Mouse (Mus musculus) ovary, adult 2 months (tissue): ENCODE measurements around the gene Pak1. TPM values are rescaled to one million over a fixed set of nuclear protein-coding genes. Genes with fewer than 3 reads are reported as not detected.

ENCODE experiments used
- polyA plus RNA-seq: library from polyadenylated mRNA; depleted of rRNA; stranded (reverse); fragments of >200 nt; gene quantifications from 2 replicates; pipeline ENCODE4 v1.2.3, GENCODE M21; 2012; rRNA removed

Pak1 gene
- polyA plus RNA-seq, result 6.8 and 7.4 TPM in 2 replicates

GRCm38 (mm10) chr7:97788190-97788668 lies at the start of gene Pak1:
Gene Pak1 (plus strand): TSS chr7:97788541.

GRCm38 (mm10) chr7:97919742-97920141 lies 131.4 kb downstream of the Pak1 start, which contains the start of gene Gdpd4:
Gene Gdpd4 (plus strand): TSS chr7:97919955.

Other genes starting within 250 kb of the Pak1 start
- gene Aamdc, start 209.0 kb upstream of the Pak1 start, polyA plus RNA-seq, result 13.5 and 15.1 TPM in 2 replicates
- 1.5 and 2.0 TPM in 2 replicates for gene Rsf1, start 208.7 kb upstream of the Pak1 start, polyA plus RNA-seq
- gene Clns1a, start 91.9 kb upstream of the Pak1 start, polyA plus RNA-seq, result 25.1 and 27.0 TPM in 2 replicates
- 4.9 and 5.8 TPM in 2 replicates for gene Aqp11, start 50.3 kb upstream of the Pak1 start, polyA plus RNA-seq
- gene Gdpd4, start 131.4 kb downstream of the Pak1 start, polyA plus RNA-seq, result not detected in 2 replicates